Mouse (Mus musculus) adrenal gland, postnatal 10 days (tissue): ENCODE measurements at regions not wholly inside any gene's neighbourhood (a gene's known extent, or its start where the extent isn't known, plus 50 kb on each side); places are given as distances from the start of the nearest gene placed in this dataset.

Experiments
- DNase-seq: peaks from one replicate; pipeline ENCODE4 v3.0.0; 2021; ENCODE audit warnings: mixed read lengths

DNA sequence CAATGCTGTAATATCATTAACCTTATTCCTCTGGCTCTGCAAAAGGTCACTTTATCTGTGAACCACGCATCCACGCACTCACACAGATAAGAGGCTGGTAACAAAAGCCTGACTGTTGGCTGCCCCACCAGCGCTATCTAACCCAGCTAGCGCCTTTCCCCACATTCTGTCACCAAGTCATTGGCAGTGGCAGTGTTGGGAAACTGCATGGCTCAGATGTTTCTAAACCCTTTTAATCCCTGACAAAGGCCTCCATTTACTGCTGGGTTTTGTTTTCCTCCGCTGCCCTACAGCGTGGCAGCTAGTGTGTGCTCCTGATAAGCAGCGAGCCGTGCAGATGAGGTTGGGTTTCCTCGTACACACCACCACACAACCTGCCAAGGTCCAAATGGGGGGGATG lies 55.7 kb downstream of the Id4 start:
- DNase-seq, result no peak

DNA sequence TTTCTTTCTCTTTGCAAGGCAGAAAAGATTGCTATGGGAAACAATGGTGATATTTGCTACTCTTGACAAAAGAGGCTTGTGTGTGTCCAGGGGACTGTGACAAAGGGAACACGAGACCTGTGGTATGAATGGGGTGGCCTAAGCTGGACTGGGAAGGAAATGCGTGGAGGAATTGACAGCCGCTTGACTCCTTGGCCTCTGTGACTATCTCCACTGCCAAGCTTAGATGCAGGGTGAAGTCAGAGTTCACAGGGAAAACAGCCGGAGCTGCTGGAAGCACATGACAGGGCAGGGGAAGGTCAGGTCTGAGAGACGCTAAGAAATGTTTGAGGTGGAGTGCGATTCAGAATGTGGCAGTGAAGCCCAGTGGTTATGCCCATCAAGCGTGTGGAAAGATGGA lies 56.4 kb downstream of the Id4 start:
- DNase-seq, result no peak

DNA sequence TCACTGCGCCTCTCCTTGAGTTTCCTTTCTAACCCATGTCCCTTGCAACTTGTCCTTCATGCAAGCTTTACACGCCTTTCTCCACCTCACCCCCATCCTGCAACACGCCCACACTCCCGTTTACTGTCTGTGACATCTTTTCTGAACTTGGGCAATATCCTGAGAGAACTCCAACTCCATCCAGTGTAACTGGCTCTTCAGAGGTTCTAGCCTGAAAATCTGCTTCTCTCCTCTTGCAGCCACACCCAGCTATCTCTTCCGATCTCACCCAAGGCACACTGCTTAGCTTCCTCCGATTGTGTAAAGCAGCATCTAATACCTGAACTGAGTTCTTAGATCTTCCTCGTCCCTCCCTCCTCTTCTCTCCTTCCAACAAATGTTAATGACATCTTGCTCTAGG lies 58.0 kb downstream of the Id4 start:
- no peak for DNase-seq

DNA sequence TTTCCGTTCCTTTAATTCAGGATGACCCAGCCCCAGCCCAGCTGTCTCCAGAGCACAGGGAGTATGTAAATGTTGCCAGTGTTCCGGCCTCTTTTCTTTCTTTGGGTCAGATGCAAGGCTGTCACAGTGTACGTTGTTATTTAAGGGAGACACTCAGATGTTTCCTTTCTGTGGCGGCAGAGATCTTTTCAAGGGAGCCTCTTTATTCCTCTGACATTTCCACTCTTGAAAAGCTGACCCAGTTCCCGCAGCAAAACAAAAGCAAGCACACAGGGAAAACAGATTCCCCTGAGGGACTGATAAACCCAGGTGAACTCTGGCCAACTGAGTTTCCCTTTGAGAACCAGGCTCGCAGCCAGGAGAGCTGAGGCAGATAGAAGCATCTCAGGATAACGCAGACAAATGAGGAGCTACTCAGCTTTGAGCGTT lies 63.3 kb downstream of the Id4 start:
- DNase-seq, result peak; percentile 27

DNA sequence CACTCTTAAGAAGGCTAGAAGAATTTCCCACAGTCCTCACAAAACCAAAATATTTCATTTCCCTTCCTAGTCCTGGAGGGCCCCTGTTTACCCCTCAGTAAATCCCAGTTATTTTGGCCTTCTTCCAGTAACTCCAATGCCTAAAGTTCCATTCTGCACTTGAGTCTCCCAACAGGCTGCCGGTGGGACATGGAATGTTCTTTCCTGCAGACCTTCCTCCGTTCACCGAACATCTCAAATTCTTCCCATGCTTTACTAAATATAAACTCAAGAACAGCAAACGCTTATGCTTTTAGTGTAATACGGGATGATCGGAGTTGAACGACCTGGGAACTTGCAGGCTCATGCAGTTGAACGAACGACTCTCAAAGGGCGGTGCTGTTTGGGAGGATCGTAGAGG lies 69.6 kb downstream of the Id4 start:
- DNase-seq, result no peak

DNA sequence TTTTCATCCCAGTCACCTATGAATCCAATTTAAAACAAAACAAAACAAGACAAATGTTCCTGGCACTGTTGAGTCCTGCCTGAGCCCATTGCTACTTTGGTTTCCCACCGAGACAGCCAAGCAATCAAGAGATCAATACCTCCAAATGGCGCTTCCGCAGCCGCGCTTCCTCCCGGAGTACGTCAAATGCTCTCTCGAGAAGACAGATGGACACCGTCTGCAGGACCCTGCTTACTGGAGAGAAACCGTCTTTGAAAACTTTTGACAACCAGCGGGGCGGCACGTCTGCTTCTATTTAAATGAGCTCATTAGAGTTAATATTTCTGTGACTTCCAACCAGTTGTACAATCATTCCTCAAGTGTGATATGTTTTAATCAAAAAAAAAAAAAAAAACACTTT lies 75.1 kb downstream of the Id4 start:
- no peak for DNase-seq

DNA sequence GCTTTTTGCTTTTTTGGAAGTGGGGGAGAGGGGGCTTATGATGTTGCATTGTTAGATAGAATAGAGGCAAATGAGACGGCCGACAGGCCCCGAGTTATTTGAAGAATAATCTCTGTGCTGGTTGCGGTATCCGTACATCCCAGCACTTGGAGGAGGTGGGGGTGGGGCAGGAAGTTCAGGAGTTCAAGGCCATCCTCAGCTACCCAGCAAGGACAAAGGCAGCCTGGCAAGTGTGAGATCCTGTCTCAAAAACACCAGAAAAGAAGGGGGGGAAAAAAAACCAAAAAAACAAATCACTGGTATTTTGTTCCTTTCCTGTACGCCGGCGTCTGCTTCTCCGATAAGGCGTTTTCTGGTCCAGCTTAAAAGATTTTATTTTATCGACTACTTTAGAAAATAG lies 75.6 kb downstream of the Id4 start:
- peak; percentile 8 for DNase-seq

DNA sequence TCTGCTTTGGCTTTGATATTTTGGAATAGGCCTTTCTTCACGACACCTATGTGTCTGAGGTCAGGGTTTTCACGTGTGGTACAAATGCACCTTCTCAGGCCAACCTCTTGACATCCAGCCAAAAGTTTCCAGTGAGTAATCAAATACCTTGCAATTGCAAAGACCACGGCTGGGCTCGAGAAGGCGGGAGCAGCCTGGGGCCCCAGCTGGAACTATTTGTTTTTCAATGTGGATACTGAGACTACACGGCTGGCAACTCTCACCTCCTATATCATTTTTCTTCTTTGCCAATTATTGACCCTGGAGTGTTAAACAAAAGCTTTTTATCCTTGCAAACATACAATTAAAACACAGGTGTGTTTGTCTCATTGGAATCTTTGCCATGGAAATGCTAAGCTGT lies 77.5 kb downstream of the Id4 start:
- DNase-seq, result no peak

DNA sequence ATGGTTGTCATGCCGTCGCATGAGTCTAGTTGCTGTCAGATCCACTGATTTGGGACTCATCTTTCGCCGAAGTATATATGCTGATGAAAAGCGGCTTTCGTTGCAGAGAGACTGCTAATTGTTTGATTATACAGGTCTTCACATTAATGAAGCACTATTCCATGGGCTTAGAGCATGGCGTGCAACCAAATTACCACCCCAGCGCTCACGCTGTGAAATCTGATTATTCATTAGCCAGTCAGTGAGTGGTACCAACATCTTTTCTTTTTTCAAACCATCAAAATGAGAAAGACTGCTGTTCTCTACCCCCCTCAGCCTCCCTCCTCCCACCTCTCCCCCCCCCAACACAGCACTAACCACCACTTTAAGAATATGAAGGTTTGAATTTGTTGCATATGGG lies 89.1 kb downstream of the Id4 start:
- DNase-seq, result no peak

DNA sequence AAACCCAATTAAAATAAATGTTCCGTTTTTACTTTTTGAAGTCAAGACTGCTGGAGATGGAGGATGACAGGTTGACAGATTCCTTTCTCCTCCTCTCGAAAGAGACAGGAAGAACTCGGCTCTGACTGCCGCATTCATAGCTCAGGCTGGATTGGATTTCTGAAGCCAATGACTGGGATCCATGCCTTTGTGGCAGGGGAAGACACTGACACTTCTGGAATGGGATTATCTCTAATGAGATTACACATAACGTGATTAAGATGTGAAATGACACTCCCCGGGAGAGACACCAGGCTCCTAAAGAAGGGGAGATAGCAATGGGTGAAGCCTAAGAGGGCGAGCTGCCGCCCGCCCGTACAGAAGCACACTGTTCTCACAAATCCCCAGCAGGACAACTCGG lies 89.9 kb downstream of the Id4 start:
- DNase-seq, result no peak

DNA sequence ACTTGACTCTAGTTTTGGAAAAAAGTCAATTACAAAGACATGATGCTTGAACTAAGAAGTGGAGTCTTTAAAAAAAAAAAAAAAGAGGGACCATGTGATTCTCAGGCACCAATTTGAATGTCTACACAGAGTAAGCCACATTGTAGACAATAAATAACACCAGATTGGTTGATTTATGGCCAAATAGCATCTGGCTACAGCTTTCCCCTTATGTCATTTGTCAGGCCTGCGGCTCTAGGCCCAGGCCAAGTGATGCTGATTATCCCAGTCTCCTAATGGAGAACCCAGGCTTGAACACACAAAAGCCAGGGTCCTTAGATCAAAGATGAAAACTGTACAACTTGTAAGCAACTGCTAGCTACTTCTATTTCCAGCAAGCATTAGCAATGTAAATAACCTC lies 96.1 kb downstream of the Id4 start:
- no peak for DNase-seq

DNA sequence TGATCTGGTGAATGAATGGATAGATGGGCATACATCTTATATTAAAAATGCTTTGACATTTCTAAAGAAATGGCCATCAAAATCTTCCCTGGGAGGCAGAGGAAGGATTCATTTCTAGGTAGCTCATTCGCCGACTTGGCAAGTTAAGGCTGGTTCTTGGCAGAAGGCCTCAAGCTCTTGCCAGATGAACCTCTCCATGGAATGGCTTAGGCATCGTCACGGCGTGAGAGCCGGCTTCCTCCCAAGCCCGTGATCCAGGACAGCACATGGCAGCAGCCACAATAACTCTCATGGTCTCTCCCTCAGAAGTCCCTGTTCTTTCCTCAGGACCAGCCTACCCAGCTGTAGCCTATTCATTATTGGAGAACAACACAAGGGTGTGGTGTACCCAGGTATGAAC lies 96.6 kb downstream of the Id4 start:
- peak; percentile 37 for DNase-seq

DNA sequence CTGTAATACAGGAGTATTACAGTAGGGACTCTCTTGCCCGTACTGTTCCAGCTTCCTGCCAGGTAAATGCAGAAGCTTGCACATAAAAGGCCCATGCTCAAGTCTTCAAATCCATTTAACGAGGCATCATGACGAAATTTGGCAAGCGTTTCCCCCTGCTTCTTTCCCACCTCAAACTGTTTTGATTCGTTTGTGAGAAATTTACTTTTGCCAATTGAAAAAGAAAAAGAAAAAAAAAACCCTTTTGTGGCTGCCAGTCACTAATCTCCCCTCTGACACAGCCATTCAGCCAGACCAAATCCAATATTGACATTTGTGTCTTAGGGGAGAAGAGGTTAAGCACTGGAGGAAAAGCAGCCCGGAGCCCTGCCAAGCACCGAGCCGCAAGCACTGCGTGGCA lies 110.0 kb downstream of the Id4 start:
- DNase-seq, result no peak

DNA sequence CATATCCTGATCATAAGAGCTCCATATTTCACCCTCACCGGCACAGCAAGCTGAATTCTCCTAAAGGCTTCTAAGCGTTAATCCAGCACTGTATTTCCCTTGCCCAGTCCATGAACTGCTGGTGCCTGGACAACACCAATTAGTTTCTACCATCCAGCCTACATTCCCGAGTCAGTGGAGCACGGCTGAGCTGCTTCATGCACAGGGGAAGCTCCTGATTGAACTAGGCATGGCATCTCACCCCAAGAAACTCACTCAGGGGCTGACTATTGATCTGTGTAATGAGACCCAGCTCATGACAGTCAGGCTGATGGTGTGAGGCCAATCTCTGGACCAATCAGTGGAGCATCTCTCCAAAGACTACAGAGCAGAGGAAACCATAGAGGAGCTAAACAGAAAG lies 115.4 kb downstream of the Id4 start:
- DNase-seq, result no peak

DNA sequence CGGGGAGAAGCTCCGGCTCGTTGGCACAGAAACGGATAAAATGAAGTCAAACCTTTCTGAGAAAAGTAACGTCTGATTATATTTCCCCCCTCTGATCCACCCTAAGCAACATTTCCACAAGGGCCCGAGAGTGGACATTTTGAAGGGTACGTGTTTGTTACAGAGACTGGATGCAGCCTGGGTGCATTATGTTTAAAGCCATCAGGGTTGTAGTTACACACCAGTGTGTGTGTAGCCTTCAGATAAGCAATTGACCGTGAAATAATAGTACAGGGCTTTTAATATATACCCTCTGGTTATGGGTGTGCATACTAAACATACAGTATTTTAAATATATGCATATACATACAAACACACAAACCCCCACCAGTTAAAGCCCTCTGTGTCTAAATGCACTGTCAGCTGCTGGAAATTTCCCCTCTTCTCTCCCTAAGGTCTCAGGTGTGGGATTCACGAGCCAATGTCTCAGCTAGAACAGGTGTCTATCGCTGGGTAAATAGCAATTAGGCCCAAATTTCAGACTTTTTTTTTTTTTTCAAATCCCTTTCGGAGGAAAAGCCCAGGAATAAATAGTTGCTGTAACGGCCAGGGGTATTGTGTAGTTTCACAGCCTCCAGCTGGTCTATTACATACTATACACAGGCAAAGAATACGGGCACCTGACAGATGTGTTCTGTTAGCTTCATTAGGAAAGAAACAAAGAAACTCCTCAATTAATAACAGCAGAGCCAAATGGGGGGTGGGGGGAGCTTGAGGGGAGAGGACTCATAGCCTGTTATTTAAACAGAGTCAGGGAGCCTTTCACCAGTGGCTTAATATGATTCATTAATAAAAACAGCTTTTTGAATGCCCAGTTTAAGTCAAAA lies 122.8 kb downstream of the Id4 start:
- DNase-seq, result no peak

DNA sequence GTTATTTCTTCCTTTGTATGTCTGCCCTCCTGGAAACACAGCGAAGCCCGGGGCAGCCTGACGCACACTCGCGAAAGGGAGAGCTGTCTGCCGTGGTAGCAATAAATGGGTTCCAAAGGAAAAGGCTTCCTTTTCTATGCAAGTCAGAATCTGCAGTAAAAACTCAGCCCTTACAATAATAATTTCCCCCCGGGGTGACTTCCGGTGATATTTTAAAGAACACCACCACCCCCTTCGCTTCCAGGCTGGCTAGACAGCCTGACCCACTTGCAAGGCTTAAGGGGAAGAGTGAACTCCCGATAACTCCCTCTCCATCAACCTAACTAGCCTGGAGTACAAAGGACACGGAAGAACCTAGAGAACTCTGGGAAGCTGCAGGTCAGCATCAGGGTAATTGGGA lies 123.9 kb downstream of the Id4 start:
- no peak for DNase-seq

DNA sequence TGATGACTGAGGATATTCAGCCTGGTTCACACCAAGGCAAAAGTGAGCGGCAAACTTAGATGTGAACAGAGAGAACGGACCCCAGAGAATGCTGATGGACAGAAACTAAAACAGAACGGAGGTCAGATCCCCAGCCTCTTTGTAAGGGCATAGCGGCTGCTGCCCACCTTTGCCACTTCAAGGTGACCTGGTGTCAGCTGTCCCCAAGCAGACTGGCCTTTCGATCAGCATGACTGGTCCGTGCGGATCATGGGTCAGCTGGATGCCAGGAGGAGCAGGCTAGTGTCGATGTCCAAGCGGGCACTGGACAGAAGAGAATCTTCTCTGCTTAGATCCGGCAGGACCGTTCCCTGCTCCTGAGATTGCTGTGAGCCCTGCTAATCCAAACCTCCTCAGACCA lies 122.1 kb downstream of the Zfp169 start:
- DNase-seq, result no peak

DNA sequence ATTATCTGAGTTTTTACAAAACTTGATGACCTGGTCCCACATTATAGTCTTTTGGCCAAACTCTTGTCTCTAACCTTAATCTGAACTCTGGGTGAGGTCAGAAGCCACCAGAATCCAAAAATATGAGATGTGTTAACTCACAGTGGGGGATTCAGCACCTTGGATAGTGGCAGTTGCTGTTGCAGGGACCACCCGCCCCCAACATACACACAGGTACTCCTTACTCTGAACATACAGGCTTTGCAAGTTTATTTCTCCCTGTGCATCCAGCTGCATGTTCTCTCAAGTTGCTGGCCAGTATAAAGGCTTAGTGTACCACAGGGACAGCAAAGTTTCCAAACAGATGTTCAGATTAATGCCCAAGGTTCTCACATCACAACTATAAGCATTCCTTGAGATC lies 115.5 kb downstream of the Zfp169 start:
- no peak for DNase-seq

DNA sequence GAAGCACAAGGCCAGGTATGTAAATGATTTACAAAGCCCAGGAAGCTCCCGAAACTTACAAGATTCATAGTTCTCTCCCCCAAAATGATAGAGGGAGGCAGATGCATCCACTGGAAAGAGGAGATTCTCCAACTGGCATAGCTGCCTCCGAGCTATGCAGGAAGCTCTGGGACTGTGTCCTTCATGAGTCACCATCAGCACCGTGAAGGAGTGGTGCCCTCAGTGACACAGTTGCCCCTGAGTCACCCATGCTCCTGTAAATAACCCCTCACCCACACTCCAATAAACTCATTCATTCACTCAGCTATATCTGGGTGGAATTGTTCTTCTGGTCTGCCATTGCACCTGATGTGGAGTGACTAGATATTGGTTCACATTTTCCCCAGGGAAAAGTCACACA lies 114.6 kb downstream of the Zfp169 start:
- DNase-seq, result no peak

DNA sequence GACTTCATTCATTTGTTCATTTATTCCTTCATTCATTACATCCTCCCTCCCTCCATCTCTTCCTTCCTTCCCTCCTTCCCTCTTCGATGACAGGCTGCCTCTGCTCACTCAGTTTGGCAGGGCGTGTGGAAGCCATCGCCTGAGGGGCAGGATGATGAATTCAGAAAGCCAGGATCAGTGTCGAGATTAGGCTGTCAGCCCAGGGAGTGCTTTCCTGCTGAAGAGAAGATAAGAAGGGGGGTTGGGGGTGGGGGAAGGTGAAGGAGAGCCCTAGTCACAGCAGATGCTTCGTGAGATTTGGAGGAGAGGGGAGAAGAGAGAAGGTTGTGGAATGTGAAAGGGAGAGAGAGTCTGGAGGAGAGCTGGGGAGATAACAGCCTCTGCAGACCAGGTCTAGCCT lies 110.9 kb downstream of the Zfp169 start:
- DNase-seq, result no peak

DNA sequence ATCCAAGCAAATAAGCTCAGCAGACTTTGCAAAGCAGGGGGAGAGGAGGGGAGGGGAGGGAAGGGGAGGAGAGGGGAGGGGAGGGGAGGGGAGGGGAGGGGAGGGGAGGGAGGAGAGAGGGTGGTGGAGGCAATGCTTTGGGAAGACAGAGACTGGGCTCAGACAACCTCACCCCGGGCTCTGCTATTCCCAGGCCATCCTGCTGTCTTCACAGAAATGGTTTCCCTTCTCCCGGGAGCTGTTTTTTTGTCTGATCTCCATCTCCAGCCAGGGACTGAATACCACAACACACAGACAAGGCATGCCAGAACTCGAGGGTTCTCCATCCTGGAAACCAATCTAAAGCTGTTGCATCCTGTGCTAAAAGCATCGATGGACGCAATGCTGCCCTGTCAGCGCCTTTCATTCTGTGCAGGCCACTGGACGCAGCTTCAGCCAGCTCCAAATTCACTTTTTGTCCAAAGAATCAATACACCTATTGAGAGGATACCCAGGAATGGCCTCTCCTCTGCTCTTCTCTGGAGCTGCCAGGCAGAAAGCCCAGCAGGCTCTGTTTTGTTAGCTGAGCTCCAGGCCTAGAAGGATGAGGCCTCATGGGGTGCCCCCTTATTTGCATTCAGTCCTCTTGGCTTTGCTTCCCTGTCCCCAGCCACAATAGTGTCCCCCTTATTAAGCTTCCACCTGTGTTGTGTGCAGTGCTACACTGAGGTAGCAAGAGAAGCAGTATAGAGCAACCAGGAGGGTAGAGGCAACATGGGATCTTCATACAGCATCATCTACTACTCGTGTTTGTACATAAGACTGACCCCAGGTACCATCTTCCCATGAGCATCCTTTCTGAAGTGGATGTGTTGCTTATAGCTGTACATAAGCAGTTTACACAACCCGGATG lies 90.6 kb downstream of the Zfp169 start:
- DNase-seq, result no peak

DNA sequence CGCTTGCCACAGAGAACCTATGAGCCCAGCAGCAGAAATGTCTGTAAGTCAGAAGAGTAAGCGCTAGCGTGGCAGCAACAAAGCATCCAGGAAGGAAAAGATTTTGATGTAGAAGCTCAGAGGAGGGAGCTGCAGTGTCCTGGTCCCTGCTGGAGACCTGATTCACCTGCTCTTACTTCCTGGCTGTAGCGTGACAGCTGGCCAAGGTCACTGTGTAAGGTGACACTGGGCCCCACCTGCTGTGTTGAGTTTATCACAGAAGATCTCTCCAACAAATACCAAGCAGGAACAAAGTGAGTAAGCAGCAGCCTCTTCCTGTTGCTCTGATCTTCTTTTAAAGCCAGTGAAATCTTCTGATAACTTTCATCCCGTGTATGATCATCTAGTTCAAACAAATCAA lies 86.4 kb downstream of the Zfp169 start:
- DNase-seq, result no peak

DNA sequence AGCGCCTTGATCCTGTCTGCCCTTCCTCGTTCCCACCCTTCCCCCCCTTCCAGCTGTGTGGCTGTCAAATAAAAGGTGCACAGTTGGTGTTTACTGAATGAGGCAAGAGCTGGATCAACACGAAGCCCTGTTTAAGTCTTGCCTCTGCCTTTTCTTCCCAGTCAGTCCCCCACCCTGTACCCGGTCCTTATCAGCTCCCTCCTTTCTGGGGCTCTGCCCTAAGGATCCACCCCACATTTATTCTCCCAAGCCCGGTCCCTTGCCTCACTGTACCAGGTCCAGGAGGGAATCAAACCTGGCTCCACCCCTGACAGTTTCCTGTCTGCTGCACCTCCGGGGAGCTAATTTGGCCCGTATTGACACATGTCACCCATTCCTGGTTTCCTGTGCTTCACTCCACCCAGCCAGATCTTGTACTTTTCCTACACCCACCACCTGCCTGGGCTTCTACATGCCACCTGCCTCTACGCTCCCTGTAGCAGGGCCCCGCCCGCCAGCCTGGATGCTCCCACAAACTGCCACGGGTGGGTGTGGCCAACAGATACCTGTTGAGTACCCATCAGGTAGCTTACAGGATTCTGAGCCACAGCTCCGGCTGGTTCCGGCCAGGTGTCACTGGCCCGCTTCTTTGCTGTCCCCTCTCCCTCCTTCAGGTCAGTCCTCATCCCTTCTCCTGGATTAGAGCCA lies 76.4 kb downstream of the Zfp169 start:
- DNase-seq, result no peak
